Mouse (Mus musculus) ES-E14 (cell line): ENCODE results near the gene Edem3. TPM values are rescaled to one million over a fixed set of nuclear protein-coding genes. Genes with fewer than 3 reads are reported as not detected.

Source experiments
- DNase-seq: peaks from one replicate; pipeline ENCODE4 v3.0.0-alpha.2; 2013; ENCODE audit warnings: low read depth, low spot score
- H3K27ac ChIP-seq: 2 replicates; pipeline ENCODE4 v1.5.1; 2012; ENCODE audit warnings: low read depth, mild to moderate bottlenecking, low read length, moderate library complexity, mixed read lengths; ENCODE audit not compliant: poor library complexity, insufficient read depth, severe bottlenecking
- H3K36me3 ChIP-seq: 2 replicates; pipeline ENCODE4 v1.6.1; 2012; ENCODE audit warnings: mild to moderate bottlenecking, low read length, moderate library complexity, mixed read lengths; ENCODE audit not compliant: control insufficient read depth, poor library complexity, insufficient read depth, severe bottlenecking
- H3K4me1 ChIP-seq, 2 experiments: fragments of 150-350 bp in 1 of 2; sonication (generic) in 1 of 2; 2 replicates each; pipeline ENCODE4 v1.6.1; 2012; ENCODE audit warnings: low read length in 2 of 2, mild to moderate bottlenecking in 1 of 2, mixed read lengths in 1 of 2; ENCODE audit not compliant: control insufficient read depth in 2 of 2, insufficient read depth in 2 of 2, poor library complexity in 1 of 2
- H3K4me3 ChIP-seq, 2 experiments: fragments of 150-350 bp in 1 of 2; sonication (generic) in 1 of 2; 2 replicates each; pipeline ENCODE4 v1.5.1; 2012; ENCODE audit warnings: low read length in 2 of 2, low read depth in 1 of 2, mild to moderate bottlenecking in 1 of 2, mixed read lengths in 1 of 2; ENCODE audit not compliant: insufficient read depth in 1 of 2, poor library complexity in 1 of 2, severe bottlenecking in 1 of 2
- H3K9ac ChIP-seq: 2 replicates; pipeline ENCODE4 v1.6.1; 2012; ENCODE audit warnings: low read depth, mild to moderate bottlenecking, low read length, mixed read lengths; ENCODE audit not compliant: poor library complexity, insufficient read depth, severe bottlenecking
- H3K9me3 ChIP-seq: fragments of 150-350 bp; sonication (generic); 2 replicates; pipeline ENCODE4 v1.6.1; 2012; ENCODE audit warnings: low read depth, mild to moderate bottlenecking, low read length; ENCODE audit not compliant: control insufficient read depth, insufficient read depth
- CHD2 ChIP-seq: IDR thresholded peaks from 2 replicates; pipeline ENCODE4 v1.6.1; 2014; ENCODE audit warnings: mild to moderate bottlenecking, low read depth, low read length, inconsistent platforms
- HCFC1 ChIP-seq: IDR thresholded peaks from 2 replicates; pipeline ENCODE4 v1.6.1; 2012; ENCODE audit warnings: low read length, inconsistent platforms, borderline replicate concordance; ENCODE audit not compliant: insufficient read depth
- MAFK ChIP-seq: IDR thresholded peaks from 2 replicates; pipeline ENCODE4 v1.6.1; 2014; ENCODE audit warnings: mild to moderate bottlenecking, low read depth, low read length, inconsistent platforms; ENCODE audit not compliant: insufficient read depth
- ZC3H11A ChIP-seq: IDR thresholded peaks from 2 replicates; pipeline ENCODE4 v1.6.1; 2012; ENCODE audit warnings: low read depth, mild to moderate bottlenecking, inconsistent platforms, low read length, borderline replicate concordance
- ZNF384 ChIP-seq: IDR thresholded peaks from 2 replicates; pipeline ENCODE4 v1.6.1; 2012; ENCODE audit warnings: low read depth, low read length, inconsistent platforms
- in situ Hi-C, 2 experiments: fragments of 600-800 bp; cut with MboI; formaldehyde crosslinking; loops; one replicate each; pipeline ENCODE4 v1.15.1; 2025; ENCODE audit warnings: low sequenced_read_pairs in 2 of 2, inconsistent platforms in 1 of 2; ENCODE audit not compliant: unreplicated experiment in 2 of 2
- total RNA-seq: library from RNA; depleted of rRNA; stranded (reverse); fragments of 300-350 nt; gene quantifications from 2 replicates; pipeline ENCODE4 v1.2.3, GENCODE M21; 2012

Edem3 gene
- total RNA-seq, 1 experiment, result 43.4 TPM

GRCm38 (mm10) chr1:151753374-151753929 lies 1.7 kb upstream of the Edem3 start:
- 0 out of 4 replicates have a peak, but pooled peaks cover 0 to 3% of the 10 kb centered on the region in 2 experiments for H3K4me1 ChIP-seq
- in situ Hi-C loops, result no loop called here
- no peak for TF ChIP-seq ZC3H11A
- no peak for TF ChIP-seq CHD2
- no peak for TF ChIP-seq MAFK
- TF ChIP-seq ZNF384, result no peak
- no peak for TF ChIP-seq HCFC1
- no peak for DNase-seq
- no peak overlapping the region for H3K9ac ChIP-seq
- no peak overlapping the region for H3K4me3 ChIP-seq
- H3K9me3 ChIP-seq, result no peaks in the 10 kb centered on the region
- H3K27ac ChIP-seq, result no peak overlapping the region
- H3K36me3 ChIP-seq, result no peaks in the 10 kb centered on the region

- Histone ChIP-seq H3K4me3 (peak overlapping the region in 1 of 2 experiments; percentile 93; a peak in 3 of 4 replicates), H3K4me1 (0 out of 4 replicates have a peak, but pooled peaks cover 0 to 3% of the 10 kb centered on the region in 2 experiments), H3K36me3 (no peaks in the 10 kb centered on the region), H3K27ac (no peak overlapping the region), H3K9ac (no peak overlapping the region; the same call in 1 of the 2 replicates), H3K9me3 (no peaks in the 10 kb centered on the region)
- in situ Hi-C loops, result no loop called here
- TF ChIP-seq MAFK, result no peak
- no peak for TF ChIP-seq ZNF384
- no peak for TF ChIP-seq ZC3H11A
- no peak for TF ChIP-seq HCFC1
- TF ChIP-seq CHD2, result no peak
- no peak for DNase-seq
Measured at GRCm38 (mm10) chr1:151754028-151754489, 1.1 kb upstream of the Edem3 start.

- TF ChIP-seq ZC3H11A, result no peak
- no peak for TF ChIP-seq ZNF384
- TF ChIP-seq MAFK, result no peak
- no peak for TF ChIP-seq HCFC1
- TF ChIP-seq CHD2, result no peak
- in situ Hi-C loops, result no loop called here
- H3K4me1 ChIP-seq, result 0 out of 4 replicates have a peak, but pooled peaks cover 0 to 3% of the 10 kb centered on the region in 2 experiments
- no peaks in the 10 kb centered on the region for H3K9me3 ChIP-seq
- no peak for DNase-seq
- H3K27ac ChIP-seq, result no peak overlapping the region
- no peaks in the 10 kb centered on the region for H3K36me3 ChIP-seq
- peak overlapping the region; percentile 93 to 98 for H3K4me3 ChIP-seq
- peak overlapping the region; percentile 87 for H3K9ac ChIP-seq
Measured at GRCm38 (mm10) chr1:151755660-151756424, 671 bp downstream of the Edem3 start.

- Histone ChIP-seq H3K9ac (peak overlapping the region; percentile 87; the same call in 1 of the 2 replicates), H3K4me3 (peak overlapping the region; percentile 93 to 98; a peak in 3 of 4 replicates), H3K4me1 (0 out of 4 replicates have a peak, but pooled peaks cover 0 to 3% of the 10 kb centered on the region in 2 experiments), H3K36me3 (no peaks in the 10 kb centered on the region), H3K27ac (no peak overlapping the region), H3K9me3 (no peaks in the 10 kb centered on the region)
- in situ Hi-C loops, result no loop called here
- no peak for TF ChIP-seq ZNF384
- no peak for TF ChIP-seq MAFK
- TF ChIP-seq CHD2, result no peak
- no peak for TF ChIP-seq HCFC1
- TF ChIP-seq ZC3H11A, result no peak
- DNase-seq, result no peak
Measured at GRCm38 (mm10) chr1:151756425-151756728, 1.2 kb downstream of the Edem3 start.
